Mouse (Mus musculus) monocyte, adult 2 months (primary cell): ENCODE results near the gene Nexn.

Source experiments
- DNase-seq, 2 experiments: peaks; one replicate each; pipeline ENCODE4 v3.0.0; 2022; ENCODE audit warnings: low spot score in 2 of 2, low read depth in 1 of 2

The Nexn gene

GRCm38 (mm10) chr3:152238836-152239235 lies 27.3 kb downstream of the Nexn start:
- no peak for DNase-seq

GRCm38 (mm10) chr3:152235805-152236204 lies 30.3 kb downstream of the Nexn start:
- DNase-seq, result no peak

DNA sequence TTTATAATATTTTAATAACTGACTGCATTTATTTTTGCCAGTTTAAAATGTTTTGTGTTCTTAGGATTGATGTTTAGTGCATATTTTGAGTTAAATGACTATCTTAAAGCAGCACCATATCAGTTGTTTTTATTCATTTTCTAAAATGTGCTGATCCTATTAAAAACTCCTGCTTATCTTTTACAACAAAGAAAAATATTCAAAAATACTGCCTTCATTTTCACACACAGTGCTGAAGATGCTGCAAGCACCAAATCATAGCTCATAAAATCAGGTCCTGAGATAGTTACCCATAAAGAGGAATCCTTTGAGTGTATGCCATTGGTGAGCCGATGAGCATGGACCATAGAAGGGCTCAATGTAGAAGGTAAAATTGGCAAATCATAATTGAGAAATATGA lies 30.9 kb downstream of the Nexn start:
- DNase-seq, result no peak

DNA sequence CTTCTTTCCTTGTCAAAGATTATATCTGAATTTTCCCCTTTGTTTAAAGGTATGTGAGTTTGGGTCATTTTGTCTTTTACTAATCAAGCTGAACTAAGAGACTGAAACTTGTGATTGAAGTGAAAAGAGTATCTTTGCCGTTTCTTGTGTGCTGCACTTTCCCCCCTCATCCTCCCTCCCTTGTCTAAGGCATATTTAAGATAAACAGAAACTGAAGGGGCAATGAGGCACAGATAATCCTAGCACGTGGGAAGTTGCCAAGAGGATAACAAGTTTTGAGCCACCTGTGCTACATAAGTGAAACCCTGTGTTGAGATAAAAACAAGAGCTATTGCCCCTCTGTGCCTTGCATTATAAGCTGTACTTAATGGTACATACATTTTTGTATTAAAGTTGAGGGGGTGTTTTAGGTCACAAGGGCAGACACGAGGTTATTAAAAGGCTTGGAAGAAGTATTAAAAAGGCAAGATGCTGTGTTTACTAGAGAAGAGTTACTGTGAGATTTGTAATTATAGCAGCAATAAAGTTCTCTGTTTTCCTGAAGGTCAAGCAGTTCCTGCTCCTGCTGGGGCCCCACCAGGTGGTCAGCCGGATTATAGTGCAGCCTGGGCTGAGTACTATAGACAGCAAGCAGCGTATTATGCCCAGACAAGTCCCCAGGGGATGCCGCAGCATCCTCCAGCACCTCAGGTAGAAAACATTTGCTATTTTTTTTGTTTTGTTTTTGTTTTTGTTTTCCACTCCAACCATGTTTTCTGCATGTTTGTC lies 34.6 kb downstream of the Nexn start:
- DNase-seq, result no peak

- no peak for DNase-seq
These were observed 36.9 kb downstream of the Nexn start for GRCm38 (mm10) chr3:152229271-152229670.

GRCm38 (mm10) chr3:152228843-152229242 lies 37.3 kb downstream of the Nexn start:
- no peak for DNase-seq

DNA sequence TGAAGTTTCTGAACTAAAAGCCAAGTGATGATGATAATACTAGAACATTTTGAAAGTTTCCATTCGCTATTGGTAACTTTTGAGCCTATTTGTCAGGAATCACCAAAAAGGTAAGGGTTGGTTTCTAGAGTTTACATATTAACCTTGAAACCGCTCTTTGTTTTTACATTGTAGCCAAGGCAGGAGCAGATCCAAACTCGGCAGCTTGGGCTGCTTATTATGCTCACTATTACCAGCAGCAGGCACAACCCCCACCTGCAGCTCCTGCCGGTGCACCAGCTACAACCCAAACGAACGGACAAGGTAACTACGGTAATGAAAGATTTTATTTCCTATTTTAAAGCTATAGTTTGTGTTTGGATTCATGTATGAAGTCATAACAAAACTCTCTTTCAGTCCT lies 40.2 kb downstream of the Nexn start:
- DNase-seq, result no peak

DNA sequence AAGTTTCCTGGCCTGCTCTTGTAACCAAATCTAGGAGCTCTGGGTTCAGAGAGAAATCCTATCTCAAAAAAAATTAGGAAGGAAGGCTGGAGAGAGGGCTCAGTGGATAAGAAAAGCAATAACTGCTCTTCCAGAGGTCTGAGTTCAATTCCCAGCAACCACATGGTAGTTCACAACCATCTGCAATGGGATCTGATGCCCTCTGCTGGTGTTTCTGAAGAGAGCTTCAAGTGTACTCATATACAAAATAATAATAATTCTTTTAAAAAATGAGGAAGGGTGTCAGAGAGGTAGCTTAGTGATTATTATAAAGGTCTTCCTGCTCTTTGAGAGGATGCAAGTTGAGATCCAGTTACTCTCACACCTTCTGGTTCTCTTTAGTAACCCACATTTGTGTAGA lies 41.2 kb downstream of the Nexn start:
- DNase-seq, result no peak

DNA sequence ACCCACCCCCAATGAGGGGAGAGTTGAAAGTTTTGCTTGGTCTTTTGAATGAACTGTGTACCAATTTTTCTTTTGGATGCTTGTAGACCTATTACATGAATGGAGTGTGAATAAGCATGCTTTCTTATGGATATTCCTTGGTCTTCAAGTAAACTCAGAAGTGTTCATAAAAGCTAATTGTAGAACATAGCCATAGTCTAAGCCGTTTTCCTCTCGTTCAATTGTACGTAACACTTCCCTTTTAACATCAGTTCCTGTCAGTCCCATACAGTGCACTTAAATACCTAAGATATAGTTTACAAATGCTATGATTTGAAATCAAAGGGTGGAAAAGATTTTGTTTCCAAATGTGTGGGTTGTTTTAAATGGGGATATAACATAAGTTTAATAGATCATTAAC lies 52.7 kb downstream of the Nexn start:
- no peak for DNase-seq

DNA sequence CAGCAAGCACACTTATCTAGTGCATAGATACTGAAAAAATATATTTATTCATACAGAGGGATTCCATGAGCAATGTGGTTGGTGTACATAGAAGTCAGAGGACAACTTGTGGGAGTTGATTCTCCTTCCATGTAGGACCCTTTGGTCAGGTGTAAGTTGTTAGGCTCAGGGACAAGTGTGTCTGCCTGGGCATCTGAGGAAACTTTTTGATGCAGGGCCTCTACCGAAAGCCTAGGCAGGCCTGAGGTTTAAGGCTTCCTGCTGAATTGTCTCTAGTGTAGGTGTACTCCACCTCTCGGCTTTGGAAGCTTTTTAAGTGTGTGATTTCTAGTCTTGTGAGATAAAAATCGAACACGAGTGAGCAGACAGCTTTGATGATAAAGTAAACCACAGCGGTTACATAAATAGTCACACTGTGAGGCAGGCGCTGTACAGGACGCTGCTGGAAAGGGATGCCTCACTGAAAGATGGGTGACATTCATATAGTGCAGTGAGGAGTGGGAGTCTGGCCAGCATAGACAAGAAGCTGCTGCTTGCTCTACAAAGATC lies 54.3 kb downstream of the Nexn start:
- no peak for DNase-seq

DNA sequence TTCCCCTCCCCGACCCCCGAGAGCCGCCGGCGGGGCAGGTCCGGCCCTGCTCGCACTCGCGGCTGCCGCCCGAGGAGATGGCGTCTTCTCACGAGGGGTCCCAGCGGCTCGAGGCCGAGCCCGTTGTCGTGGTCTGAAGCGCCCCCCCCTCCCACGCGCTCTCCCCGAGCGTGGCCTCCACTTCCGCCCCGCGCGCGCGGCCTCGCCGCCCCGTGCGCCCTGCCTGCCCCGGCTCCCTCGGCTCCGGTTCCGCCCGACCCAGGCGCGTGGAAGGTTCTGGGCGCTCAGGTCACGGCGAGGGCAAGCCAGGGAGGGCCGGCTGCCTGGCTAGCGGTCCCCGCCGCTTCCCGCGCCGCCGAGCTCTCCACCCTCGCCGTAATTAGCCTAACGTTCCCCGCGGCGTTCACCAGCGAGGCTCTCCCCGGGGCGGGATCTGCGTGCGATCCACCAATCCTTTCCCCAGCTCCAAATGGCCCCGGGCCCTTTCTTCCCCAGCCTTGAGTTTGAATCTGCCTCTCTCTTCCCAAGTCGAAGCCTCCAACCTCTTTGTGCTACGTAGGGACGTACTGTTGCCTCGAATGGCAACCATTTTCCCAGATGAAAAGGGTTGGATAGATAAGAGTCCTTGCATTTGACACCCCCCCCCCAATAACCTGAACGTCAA lies 55.3 kb downstream of the Nexn start:
- DNase-seq, result peak; percentile 12 to 52

- peak; percentile 99 to 100 for DNase-seq
These were observed 56.0 kb downstream of the Nexn start, which contains the start of the genes Dnajb4 and Fubp1 for GRCm38 (mm10) chr3:152209967-152210634. TSS of gene Dnajb4 (minus strand) at chr3:152210302. TSS of gene Fubp1 (plus strand) at chr3:152210422.

DNA sequence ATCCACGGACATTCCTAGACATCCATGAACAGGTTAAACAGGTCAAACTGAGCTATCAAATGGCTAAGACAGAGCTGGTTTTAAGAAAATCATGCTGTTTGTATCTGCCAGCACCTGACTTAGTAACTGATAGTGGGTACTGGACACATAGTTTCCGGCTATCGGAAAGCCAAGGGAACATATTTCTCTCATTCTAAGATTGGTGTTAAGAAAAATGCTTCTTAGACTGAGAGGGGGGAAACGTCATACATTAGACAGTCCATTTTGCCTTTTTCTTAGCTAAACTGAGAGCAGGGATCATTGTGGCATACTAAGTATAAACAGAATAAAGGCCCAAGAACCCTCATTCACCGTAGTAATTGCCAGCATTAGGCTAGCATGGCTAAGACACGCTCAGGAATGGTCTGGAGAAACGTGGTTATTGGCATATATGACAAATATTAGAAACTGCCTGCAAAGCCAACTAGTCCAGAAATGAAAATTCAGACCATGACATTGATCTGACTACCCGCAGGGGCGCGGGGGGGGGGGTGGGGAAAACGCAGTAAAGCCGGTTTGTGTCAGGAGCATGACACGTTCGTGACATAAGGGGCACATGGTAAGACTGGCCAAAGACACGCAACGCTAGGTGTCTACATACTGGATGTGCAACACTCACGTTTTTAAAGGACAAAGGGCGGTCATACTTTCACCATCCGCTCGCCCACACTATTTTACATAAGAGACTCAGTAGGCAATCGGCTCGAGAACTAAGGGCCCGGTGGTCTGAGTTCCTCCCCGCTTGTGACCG lies 56.8 kb downstream of the Nexn start:
- peak; percentile 10 to 54 for DNase-seq

GRCm38 (mm10) chr3:152208096-152208885 lies 57.9 kb downstream of the Nexn start:
- no peak for DNase-seq

- DNase-seq, result no peak
These were observed 59.0 kb downstream of the Nexn start for GRCm38 (mm10) chr3:152207156-152207555.

GRCm38 (mm10) chr3:152204577-152204976 lies 61.6 kb downstream of the Nexn start:
- no peak for DNase-seq

DNA sequence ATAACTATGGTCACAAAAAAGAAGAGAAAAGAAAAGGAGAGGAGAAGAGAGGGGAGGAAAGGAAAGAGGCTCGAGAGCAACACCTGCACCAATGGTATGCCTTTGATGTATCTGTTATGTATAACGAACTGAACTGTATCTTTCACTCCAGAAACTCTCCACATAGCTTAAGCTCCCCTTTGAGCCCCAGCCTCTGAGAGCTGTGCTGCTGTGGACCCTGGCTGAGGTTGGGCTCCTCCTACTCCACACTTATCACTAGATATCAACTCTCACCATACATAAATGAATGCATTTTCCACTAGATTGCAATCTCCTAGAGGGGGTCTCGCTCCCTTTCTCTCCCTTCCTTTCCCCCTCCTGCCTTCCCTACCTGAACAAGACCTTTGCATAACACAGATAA lies 62.2 kb downstream of the Nexn start:
- DNase-seq, result no peak

DNA sequence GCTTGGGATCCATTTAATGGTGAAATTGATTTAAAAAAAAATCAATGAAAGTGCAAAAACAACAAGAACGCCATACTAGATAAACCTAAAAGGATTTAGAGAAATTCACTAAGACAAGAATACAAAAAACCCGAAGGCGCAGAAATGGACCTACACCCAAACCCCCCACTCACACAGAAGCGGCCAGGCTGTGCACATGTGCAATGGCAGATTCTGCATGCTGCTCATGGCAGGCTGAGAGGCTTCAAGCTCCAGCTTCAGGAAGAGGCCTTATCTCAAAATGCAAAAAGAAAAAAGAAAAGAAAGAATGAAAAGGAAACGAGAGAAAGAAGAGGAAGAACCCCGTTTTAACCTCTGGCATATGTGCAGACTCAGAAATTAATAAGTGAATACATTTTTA lies 62.7 kb downstream of the Nexn start:
- DNase-seq, result no peak

- no peak for DNase-seq
These were observed 63.2 kb downstream of the Nexn start for GRCm38 (mm10) chr3:152202942-152203341.

- DNase-seq, result no peak
These were observed 64.5 kb downstream of the Nexn start for GRCm38 (mm10) chr3:152201651-152202050.
